Mouse (Mus musculus) urinary bladder, postnatal 14 days (tissue): ENCODE results near the gene Pkm.

Source experiments
- DNase-seq: peaks from one replicate; pipeline ENCODE4 v3.0.0; 2021; ENCODE audit warnings: low spot score

Gene Pkm

DNA sequence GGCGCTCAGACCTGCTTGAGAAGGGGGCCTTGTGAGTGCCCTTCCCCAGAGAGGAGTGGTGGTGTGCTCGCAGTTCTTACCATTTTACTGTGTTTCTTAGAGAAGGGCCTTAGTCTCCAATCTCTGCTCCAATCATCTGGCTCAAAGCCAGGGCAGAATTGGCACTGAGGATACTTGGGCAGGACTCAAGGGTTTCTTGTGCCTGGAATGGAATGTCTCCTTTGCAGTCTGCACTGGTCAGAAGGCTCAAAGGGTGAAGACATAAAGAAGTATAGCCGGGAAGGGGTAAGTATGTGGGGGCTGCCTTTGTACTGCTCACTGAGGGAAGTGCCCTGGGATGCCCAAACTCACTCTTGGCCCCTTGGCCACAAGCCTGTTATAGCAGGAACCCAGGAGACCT, 53.1 kb downstream of the Pkm start:
- peak; percentile 69 for DNase-seq

DNA sequence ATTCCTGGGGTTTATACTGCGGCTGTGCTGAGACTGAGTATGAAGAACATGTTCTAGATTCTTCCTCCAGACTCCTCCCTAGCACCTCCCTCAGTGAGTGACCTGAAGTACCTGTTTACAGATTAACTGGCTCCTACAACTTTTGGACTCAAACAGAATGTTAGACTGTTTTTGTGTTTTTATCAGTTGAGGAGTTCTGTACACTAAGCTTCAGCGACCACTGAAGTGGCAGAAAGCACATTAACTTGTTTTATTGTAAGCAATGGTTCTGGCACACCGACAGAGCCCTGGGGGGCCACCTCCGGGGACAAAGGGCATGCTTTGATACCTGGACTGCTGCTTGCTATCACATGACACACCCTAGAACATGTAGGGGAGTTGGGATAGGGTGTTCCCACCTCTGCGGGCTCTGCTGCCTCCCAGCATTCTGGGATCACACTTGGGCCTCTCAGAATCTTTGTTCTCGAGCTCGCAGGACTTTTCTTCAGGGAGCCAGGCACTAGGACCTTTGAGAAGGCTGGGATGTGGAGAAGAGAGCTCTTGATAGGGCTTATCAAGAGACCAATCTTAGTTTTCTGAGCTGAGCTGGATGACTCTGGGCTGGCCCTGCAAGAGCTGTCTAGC, 60.2 kb downstream of the Pkm start:
- DNase-seq: no peak

DNA sequence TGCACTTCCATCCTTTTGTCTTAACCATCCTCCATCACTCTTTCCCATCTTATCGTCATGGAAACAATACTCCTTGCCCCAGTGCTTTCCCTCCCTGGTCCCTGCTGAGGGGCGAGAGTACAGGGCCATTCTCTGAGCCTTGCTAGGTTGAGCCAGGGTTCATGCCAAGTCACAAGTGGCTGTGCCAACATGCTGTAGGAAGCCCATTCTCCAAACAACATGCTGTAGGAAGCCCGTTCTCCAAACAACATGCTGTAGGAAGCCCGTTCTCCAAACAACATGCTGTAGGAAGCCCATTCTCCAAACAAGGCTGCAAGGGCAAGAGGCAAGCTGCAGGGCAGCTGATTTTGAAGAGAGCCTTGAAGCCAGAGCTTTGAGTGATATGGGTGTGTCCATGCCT, 62.1 kb downstream of the Pkm start:
- DNase-seq: no peak

DNA sequence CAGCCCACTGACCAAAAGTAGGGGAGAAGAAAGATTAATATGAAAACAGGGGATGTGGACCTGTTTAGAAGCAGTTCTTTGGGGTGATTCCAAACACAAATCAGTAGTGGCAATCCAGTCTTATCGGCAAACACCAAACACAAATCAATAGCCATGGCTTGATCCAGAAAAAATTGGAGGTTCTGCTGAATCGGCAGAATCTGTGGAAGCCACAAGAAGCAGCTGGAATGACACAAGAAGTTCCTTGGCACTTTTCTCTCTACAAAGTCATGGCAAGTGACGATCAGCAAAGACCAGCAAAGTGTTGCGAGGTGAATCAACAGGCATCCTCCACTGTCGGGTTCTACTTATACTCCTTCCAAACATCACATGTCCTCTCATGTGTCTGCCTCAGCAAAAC, 65.0 kb downstream of the Pkm start:
- no peak for DNase-seq

DNA sequence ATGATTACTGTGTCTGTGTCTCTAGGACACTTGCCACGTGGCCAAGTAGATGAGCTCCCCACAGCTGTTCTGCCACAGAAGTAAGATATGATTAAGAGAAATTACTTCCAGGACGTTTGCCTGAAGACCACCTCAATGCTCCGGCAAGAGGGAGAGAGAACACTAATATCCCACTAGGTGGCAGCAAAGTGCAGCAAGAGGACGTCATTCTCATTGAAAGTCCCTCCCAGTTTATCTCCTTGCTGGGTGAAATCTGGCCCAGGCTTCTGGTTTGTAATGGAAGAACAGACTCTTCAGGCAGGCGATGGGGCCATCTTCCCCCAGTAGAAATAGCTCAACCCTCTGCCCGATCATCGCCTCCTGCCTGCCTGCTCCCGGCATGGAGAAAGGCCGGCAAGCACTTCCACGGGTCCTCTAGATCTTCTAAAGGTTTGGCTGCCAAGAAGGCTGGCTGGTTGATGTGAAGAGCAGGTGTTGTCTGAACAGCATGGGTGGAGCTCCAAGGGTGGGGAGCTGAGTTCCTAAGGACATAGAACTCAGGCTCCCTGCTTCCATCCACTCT, 67.0 kb downstream of the Pkm start:
- DNase-seq: peak; percentile 75

DNA sequence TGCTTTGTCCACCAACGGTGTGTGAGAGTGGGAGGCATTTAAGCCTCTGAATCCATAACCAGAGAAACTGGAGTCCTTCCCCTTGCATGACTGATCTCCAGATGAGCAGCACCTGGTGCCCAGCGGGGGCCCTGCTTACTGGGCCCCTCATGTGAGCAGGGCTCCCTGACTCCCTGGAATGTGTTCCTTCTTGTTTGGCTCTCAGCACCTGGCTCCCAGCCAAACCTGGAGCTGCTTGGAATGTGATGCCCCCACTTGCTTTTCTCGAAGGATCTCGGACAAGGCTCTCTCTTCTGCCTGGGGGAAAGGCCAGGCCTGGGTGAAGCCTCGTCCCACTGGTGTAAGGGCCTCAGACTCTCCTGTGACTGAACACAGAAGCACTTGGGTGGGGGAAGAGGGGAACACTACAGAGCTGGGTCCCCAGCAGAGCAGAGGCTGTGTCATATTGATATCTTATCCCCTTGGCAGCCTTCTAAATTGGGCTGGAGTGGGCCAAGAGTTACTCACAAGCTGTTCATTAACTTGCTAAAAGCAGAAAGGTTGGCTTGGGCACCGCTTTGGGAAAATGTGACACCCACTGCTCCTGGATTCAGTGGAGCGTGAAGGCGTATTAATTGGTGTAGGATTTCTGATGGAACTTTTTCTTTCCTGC, 67.7 kb downstream of the Pkm start:
- peak; percentile 29 for DNase-seq

DNA sequence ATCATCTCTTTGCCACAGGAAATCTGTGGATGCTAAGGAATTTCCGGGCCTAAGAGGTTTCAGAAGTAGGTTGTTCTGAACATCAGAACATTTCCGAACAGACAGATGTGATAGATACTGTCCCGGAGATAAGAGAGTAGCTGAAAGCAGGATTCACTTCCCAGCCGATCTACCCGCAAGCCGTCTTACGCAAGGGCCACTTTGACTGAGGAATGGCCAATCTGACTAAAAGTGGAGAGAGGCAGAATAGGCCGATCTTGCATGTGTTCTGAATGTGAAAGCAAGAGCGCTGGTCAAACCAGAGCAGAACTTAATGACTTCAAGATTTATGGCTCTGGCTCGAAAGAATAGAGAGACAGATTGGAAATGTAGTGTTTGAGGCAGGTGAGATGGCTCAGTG, 69.3 kb downstream of the Pkm start:
- DNase-seq: no peak

DNA sequence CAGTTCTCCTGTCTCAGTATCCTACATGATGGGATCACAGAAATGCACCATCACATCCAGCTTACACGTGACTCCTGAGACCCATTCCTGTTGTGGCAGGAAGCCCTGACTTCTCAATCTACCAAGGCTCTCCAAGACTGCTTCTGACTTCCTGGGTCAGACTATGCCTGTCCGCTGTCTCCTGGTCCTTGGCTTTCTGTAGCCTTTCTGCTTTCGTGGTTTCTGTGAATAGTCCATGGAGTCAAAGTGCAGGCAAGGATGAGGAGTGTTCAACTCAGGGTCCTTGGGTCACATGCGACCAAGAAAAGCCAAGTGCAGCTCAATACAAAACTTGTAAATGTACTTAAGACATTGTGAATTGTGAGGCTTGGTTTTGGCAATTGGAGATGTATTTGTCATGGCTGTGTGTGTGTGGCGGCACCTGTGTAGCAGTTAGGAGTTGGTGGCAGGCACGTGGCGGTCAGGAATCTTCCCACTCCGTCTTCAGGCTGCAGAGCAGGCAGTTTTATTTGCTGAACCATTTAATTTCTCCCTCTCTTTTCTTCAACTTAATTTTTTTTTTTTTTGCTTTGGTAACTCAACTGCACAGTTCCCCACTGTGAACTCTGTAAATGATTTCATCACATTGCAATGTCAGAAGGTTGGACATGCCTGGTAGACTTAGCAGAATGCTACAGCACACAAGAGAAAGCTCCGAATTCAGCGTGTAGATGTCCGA, 71.6 kb downstream of the Pkm start:
- no peak for DNase-seq
